Mouse (Mus musculus) myocyte (in vitro differentiated cells): ENCODE results near the gene Ppp6r3.

Experiments
- MAX ChIP-seq: IDR thresholded peaks from one replicate; pipeline ENCODE4 v1.6.1; 2011; ENCODE audit warnings: low read depth, mild to moderate bottlenecking, control low read depth
- MYOD1 ChIP-seq, 3 experiments: IDR thresholded peaks; one replicate each; pipeline ENCODE4 v1.6.1; 2011; ENCODE audit warnings: control low read depth in 2 of 3, low read depth in 2 of 3, mild to moderate bottlenecking in 2 of 3, moderate library complexity in 1 of 3; ENCODE audit not compliant: insufficient read length in 2 of 3, control insufficient read depth in 1 of 3
- MYOG ChIP-seq, 3 experiments: IDR thresholded peaks; one replicate each; pipeline ENCODE4 v1.6.1; 2011; ENCODE audit warnings: control low read depth in 2 of 3, low read depth in 2 of 3, mild to moderate bottlenecking in 2 of 3; ENCODE audit not compliant: insufficient read length in 2 of 3, control insufficient read depth in 1 of 3, insufficient read depth in 1 of 3
- POLR2A ChIP-seq: IDR thresholded peaks from one replicate; pipeline ENCODE4 v1.6.1; 2011; ENCODE audit warnings: low read depth, mild to moderate bottlenecking, control low read depth, moderate library complexity; ENCODE audit not compliant: insufficient read length
- TCF12 ChIP-seq: IDR thresholded peaks from one replicate; pipeline ENCODE4 v1.6.1; 2011; ENCODE audit warnings: mild to moderate bottlenecking, control low read depth; ENCODE audit not compliant: poor library complexity, insufficient read depth, severe bottlenecking

GRCm38 (mm10) chr19:3550101-3550500, 25.4 kb downstream of the Ppp6r3 start:
- no peak for TF ChIP-seq POLR2A
- TF ChIP-seq MAX, result no peak
- no peak for TF ChIP-seq TCF12
- TF ChIP-seq MYOG (IDR thresholded peaks at IDR 0.05; ENCODE audit: control insufficient read depth in 1 of 3, insufficient read depth in 1 of 3, insufficient read length in 2 of 3, low read depth in 2 of 3), result no peak
- no peak for TF ChIP-seq MYOD1 (IDR thresholded peaks at IDR 0.05; ENCODE audit: control insufficient read depth in 1 of 3, insufficient read length in 2 of 3, low read depth in 2 of 3)
